Mouse (Mus musculus) layer of hippocampus, adult 11-12 months (tissue): ENCODE results near the gene Olfr702.
A peak's percentile ranks its signal among the peaks of the same experiment; 100 is the strongest.

Experiments used
- DNase-seq: peaks from one replicate; pipeline ENCODE4 v3.0.0; 2022; ENCODE audit warnings: low spot score

Olfr702 gene

GRCm38 (mm10) chr7:106833793-106834192, at the start of gene Olfr702:
Gene Olfr702 (minus strand): TSS chr7:106833893.
- DNase-seq, result no peak

GRCm38 (mm10) chr7:106876791-106877190, 43.1 kb upstream of the Olfr702 start, which contains the start of gene Olfr705:
Gene Olfr705 (minus strand): TSS chr7:106876891.
- no peak for DNase-seq

DNA sequence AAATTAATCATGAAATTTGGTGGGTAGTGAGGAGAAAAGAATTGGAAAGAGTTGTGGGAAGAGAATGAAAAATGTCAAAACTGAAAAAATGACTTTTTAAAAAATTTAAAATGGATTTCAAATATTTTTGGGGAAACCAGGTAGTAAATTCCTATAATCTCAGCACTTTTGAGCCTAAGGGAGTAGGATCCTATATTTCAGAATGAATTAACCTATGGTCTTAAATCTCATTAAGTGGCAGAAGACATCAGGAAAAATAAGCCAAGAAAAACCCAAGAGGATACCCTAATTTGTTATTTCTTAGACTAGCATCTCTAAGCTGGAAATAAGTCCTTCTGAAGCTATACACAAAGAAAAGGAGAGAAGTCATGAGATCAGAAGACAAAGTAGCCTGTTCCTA, 29.2 kb upstream of the Olfr702 start, which contains the start of gene Olfr704:
Gene Olfr704, plus strand, starts transcription at position 301 of the 400 bp plus-strand sequence.
- no peak for DNase-seq

DNA sequence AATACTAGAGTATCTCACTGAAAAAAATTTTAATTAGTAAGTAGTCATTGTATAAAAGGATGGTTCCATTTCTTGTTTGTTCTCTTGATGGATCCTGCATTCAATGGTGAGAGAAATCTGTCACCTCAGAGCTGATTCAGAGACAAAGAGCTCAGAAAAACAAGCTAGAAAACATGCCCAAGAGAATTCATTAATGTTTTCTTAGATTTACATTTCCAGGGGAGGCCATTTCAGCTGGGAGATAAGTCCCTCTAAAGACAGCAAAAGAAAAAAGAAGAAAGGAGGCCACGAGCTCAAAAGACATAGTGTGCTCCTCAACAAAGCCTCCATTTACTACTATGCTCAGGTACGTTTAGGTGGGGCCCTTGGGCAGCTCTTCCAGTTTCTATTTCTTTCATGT, 9.4 kb upstream of the Olfr702 start, which contains the start of gene Olfr703:
Gene Olfr703, plus strand, starts transcription at position 301 of the 400 bp plus-strand sequence.
- DNase-seq, result no peak

DNA sequence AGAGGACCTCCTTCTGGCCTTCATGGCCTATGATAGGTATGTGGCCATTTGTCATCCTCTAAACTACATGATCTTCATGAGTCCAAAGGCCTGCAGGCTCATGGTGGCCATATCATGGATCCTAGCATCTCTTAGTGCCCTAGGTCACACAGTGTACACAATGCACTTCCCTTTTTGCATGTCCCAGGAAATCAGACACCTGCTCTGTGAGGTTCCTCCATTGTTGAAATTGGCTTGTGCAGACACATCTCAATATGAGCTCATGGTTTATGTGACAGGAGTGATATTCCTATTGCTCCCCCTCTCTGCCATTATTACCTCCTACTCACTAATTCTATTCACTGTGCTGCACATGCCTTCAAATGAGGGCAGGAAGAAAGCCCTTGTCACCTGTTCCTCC, 15.3 kb downstream of the Olfr702 start:
- DNase-seq, result no peak

- DNase-seq, result peak; percentile 3
Measured at GRCm38 (mm10) chr7:106815775-106816174, 17.9 kb downstream of the Olfr702 start.

DNA sequence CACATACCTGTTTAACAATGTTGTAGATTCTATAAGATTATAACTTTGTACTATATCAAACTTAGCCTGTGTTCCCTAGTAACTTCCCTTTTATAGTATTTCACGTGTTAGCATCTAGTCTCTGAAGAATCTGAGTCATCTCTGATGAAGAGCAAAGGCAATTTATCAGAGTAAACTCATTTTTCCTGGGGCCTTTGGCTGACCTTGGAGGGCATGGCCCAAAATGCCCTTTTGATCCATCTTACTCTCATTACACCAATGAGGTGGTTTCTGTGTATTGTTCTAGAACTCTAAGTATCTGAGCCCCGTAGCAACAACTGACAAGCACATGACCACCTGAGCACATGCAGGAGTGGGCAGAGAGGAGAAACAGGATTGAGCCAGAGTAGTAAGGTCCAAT, 19.9 kb downstream of the Olfr702 start, which contains the start of gene Olfr701:
Gene Olfr701, plus strand, starts transcription at position 301 of the 400 bp plus-strand sequence.
- no peak for DNase-seq

DNA sequence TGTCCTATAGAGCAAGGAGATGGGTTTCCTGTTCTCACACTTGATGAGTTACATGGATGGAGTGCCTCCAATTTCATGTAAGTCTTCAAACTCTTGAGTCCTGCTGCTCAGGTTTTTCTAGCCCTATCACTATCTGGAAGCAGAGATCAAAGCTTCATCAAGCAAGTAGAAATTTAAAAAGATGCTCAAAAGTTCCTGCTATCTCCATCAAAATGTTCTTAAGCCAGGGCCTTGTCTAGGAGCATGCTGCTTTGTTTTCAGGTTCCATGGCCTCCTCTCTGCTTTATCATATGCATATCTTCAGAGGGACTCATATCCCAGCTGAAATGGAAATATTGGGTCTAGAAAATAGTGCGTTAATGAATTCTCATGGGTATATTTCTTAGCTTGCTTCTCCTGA, 25.0 kb downstream of the Olfr702 start, which contains the start of gene Olfr700:
Gene Olfr700, minus strand, starts transcription at position 101 of the 400 bp plus-strand sequence.
- no peak for DNase-seq

DNA sequence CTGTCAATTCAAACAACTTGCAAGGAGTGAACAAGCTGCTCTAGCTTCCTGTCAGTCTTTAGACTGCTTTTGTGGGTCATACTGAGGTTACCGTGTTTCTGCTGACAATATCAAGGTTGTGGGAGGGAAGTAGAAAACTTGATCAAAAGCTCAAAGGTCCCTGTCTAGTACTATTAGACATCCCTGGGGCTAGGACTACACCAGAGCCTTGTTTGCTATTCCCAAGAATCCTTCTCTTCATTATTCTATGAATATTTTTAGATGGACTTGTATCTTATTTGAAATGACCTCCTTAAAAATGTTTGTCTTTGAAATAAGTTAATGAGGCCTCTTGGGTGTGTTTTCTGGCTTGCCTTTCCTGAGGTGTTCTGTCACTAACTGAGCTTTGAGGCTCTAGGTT, 40.6 kb downstream of the Olfr702 start, which contains the start of gene Olfr699:
Gene Olfr699, minus strand, starts transcription at position 101 of the 400 bp plus-strand sequence.
- DNase-seq, result no peak

- no peak for DNase-seq
Measured at GRCm38 (mm10) chr7:106788330-106788729, 45.4 kb downstream of the Olfr702 start.
